Mouse (Mus musculus) embryonic facial prominence, embryonic 13.5 days (tissue): ENCODE results near the gene Stk40. TPM values are rescaled to one million over a fixed set of nuclear protein-coding genes. Genes with fewer than 3 reads are reported as not detected.
"Not testable (repeated sequence)": the region's sequence is repeated elsewhere in the genome, so short reads cannot be mapped to it uniquely, and the experiment has no call there.

Experiments used
- ATAC-seq: fragments of 200-750 bp; cut with Nextera tagmentation; 2 replicates; pipeline ENCODE4 v1.8.0; 2017; ENCODE audit warnings: low read depth; ENCODE audit not compliant: insufficient number of reproducible peaks, insufficient read depth, low FRiP score, low TSS enrichment
- H3K27ac ChIP-seq: fragments of 300-500 bp; sonication (generic); 2 replicates; pipeline ENCODE4 v1.5.1; 2015; ENCODE audit warnings: moderate library complexity, mild to moderate bottlenecking, inconsistent platforms
- H3K27me3 ChIP-seq: fragments of 300-500 bp; sonication (generic); 2 replicates; pipeline ENCODE4 v1.6.1; 2015; ENCODE audit warnings: mild to moderate bottlenecking, inconsistent platforms
- H3K36me3 ChIP-seq: fragments of 300-500 bp; sonication (generic); 2 replicates; pipeline ENCODE4 v1.6.1; 2015; ENCODE audit warnings: mild to moderate bottlenecking, inconsistent platforms
- H3K4me1 ChIP-seq: fragments of 300-500 bp; sonication (generic); 2 replicates; pipeline ENCODE4 v1.6.1; 2015; ENCODE audit warnings: inconsistent platforms
- H3K4me2 ChIP-seq: fragments of 300-500 bp; sonication (generic); 2 replicates; pipeline ENCODE4 v1.6.1; 2015; ENCODE audit warnings: moderate library complexity, mild to moderate bottlenecking, inconsistent platforms
- H3K4me3 ChIP-seq: fragments of 300-500 bp; sonication (generic); 2 replicates; pipeline ENCODE4 v1.5.1; 2015; ENCODE audit warnings: mild to moderate bottlenecking, inconsistent platforms
- H3K9ac ChIP-seq: fragments of 300-500 bp; sonication (generic); 2 replicates; pipeline ENCODE4 v1.6.1; 2015; ENCODE audit warnings: mild to moderate bottlenecking, inconsistent platforms
- H3K9me3 ChIP-seq: fragments of 300-500 bp; sonication (generic); 2 replicates; pipeline ENCODE4 v1.6.1; 2016; ENCODE audit warnings: inconsistent platforms
- WGBS: fragments of 180-500 bp; shearing (Covaris S2); methylation state at CpG from one replicate; pipeline ENCODE4 v1.1.7; 2015; ENCODE audit warnings: mixed read lengths; 5-methylcytosine and 5-hydroxymethylcytosine counted together
- polyA plus RNA-seq: library from polyadenylated mRNA; unstranded; fragments of >200 nt; fragmentation: Nextera tagmentation; extraction: Ambion mirVana; gene quantifications from 2 replicates; pipeline ENCODE4 v1.2.1, GENCODE M21; 2015

The Stk40 gene
- polyA plus RNA-seq, 1 experiment from 2014 or later = 36.6 TPM

- Histone ChIP-seq H3K4me1 (peaks cover 22% of the 10 kb centered on the region), H3K4me2 (peak within 1 kb of the TSS; percentile 88), H3K9ac (peak within 1 kb of the TSS; percentile 81), H3K27me3 (no peaks in the 10 kb centered on the region), H3K27ac (peak within 1 kb of the TSS; percentile 77), H3K4me3 (peak within 1 kb of the TSS; percentile 54), H3K36me3 (peaks cover 29% of the 10 kb centered on the region), H3K9me3 (no peaks in the 10 kb centered on the region)
- WGBS = 5% methylated on average over 22 of the region's 22 CpGs
- peak; percentile 45; the same call in 1 of the 2 replicates for ATAC-seq
Measured at GRCm38 (mm10) chr4:126163067-126163659, 59.4 kb downstream of the Stk40 start, which contains the start of gene Sh3d21. Gene Sh3d21, minus strand, starts transcription at chr4:126163491.

- no peak for ATAC-seq
- H3K9ac ChIP-seq = no peak overlapping the region
- no peak overlapping the region for H3K4me3 ChIP-seq
Measured at GRCm38 (mm10) chr4:126163685-126164084, 59.9 kb downstream of the Stk40 start.

GRCm38 (mm10) chr4:126165092-126165491 lies 61.3 kb downstream of the Stk40 start:
- WGBS = 70% methylated on average over 10 of the region's 10 CpGs
- H3K27me3 ChIP-seq, ATAC-seq: not testable (repeated sequence)

More at GRCm38 (mm10) chr4:126163685-126164084, 59.9 kb downstream of the Stk40 start:
- H3K4me1 ChIP-seq = peaks cover 22% of the 10 kb centered on the region
- H3K4me2 ChIP-seq = peak overlapping the region; percentile 88; the same call in 1 of the 2 replicates
- H3K9me3 ChIP-seq = no peaks in the 10 kb centered on the region
- peak overlapping the region; percentile 77 for H3K27ac ChIP-seq
- peaks cover 34% of the 10 kb centered on the region for H3K36me3 ChIP-seq
- 59% methylated on average over 4 of the region's 4 CpGs for WGBS
- H3K27me3 ChIP-seq = no peaks in the 10 kb centered on the region

GRCm38 (mm10) chr4:126166084-126166483 lies 62.3 kb downstream of the Stk40 start:
- no peaks in the 10 kb centered on the region for H3K9me3 ChIP-seq
- H3K27me3 ChIP-seq = no peaks in the 10 kb centered on the region
- H3K4me3 ChIP-seq = no peak overlapping the region
- WGBS = 83% methylated on average over 3 of the region's 3 CpGs
- no peak overlapping the region; the same call in 1 of the 2 replicates for H3K27ac ChIP-seq
- H3K4me2 ChIP-seq = no peak overlapping the region
- no peak overlapping the region for H3K9ac ChIP-seq
- ATAC-seq = no peak
- H3K4me1 ChIP-seq = peaks cover 17% of the 10 kb centered on the region
- H3K36me3 ChIP-seq = peaks cover 56% of the 10 kb centered on the region

More at GRCm38 (mm10) chr4:126165092-126165491, 61.3 kb downstream of the Stk40 start:
- H3K4me2 ChIP-seq, H3K4me3 ChIP-seq, H3K27ac ChIP-seq, H3K9me3 ChIP-seq, H3K9ac ChIP-seq: not testable (repeated sequence)
- peaks cover 17% of the 10 kb centered on the region for H3K4me1 ChIP-seq
- H3K36me3 ChIP-seq = peaks cover 48% of the 10 kb centered on the region

- H3K4me3 ChIP-seq = no peak overlapping the region
- 93% methylated on average over 6 of the region's 6 CpGs for WGBS
- ATAC-seq = no peak
- H3K9me3 ChIP-seq = no peaks in the 10 kb centered on the region
- H3K9ac ChIP-seq = no peak overlapping the region
- H3K4me1 ChIP-seq = no peaks in the 10 kb centered on the region
- no peak overlapping the region for H3K4me2 ChIP-seq
- H3K36me3 ChIP-seq = peaks cover 83% of the 10 kb centered on the region
- H3K27ac ChIP-seq = no peak overlapping the region
- H3K27me3 ChIP-seq = no peaks in the 10 kb centered on the region
Measured at GRCm38 (mm10) chr4:126168851-126169250, 65.1 kb downstream of the Stk40 start.

- not testable (repeated sequence) for H3K9me3 ChIP-seq, H3K4me3 ChIP-seq, H3K27me3 ChIP-seq, ATAC-seq, H3K9ac ChIP-seq, H3K4me2 ChIP-seq, H3K27ac ChIP-seq, H3K4me1 ChIP-seq
- peaks cover 95% of the 10 kb centered on the region for H3K36me3 ChIP-seq
- WGBS = 95% methylated on average over 5 of the region's 5 CpGs
Measured at GRCm38 (mm10) chr4:126170737-126171136, 67.0 kb downstream of the Stk40 start.

GRCm38 (mm10) chr4:126173800-126174199 lies 70.0 kb downstream of the Stk40 start:
- Histone ChIP-seq H3K4me2 (no peak overlapping the region), H3K4me3 (no peak overlapping the region), H3K27ac (no peak overlapping the region), H3K36me3 (peaks cover 91% of the 10 kb centered on the region), H3K27me3 (no peaks in the 10 kb centered on the region), H3K9ac (no peak overlapping the region), H3K4me1 (no peaks in the 10 kb centered on the region), H3K9me3 (no peaks in the 10 kb centered on the region)
- no peak for ATAC-seq
- WGBS = 94% methylated on average over 5 of the region's 5 CpGs

- H3K4me2 ChIP-seq, H3K27me3 ChIP-seq, H3K9me3 ChIP-seq, H3K9ac ChIP-seq, H3K27ac ChIP-seq, H3K4me1 ChIP-seq, ATAC-seq, H3K4me3 ChIP-seq: not testable (repeated sequence)
- 94% methylated on average over 7 of the region's 7 CpGs for WGBS
- peaks cover 91% of the 10 kb centered on the region for H3K36me3 ChIP-seq
Measured at GRCm38 (mm10) chr4:126175980-126176379, 72.2 kb downstream of the Stk40 start.

- Histone ChIP-seq H3K9me3 (no peaks in the 10 kb centered on the region), H3K27ac (no peak overlapping the region), H3K9ac (no peak overlapping the region), H3K4me3 (no peak overlapping the region), H3K4me2 (no peak overlapping the region), H3K4me1 (peaks cover 5% of the 10 kb centered on the region; the same call in 1 of the 2 replicates), H3K27me3 (no peaks in the 10 kb centered on the region), H3K36me3 (peaks cover 76% of the 10 kb centered on the region)
- 0 out of 2 replicates have a peak, but pooled peaks have one; percentile 37 for ATAC-seq
- WGBS = 61% methylated on average over 7 of the region's 7 CpGs
Measured at GRCm38 (mm10) chr4:126181170-126181957, 77.6 kb downstream of the Stk40 start.

- 89% methylated on average over 5 of the region's 5 CpGs for WGBS
- ATAC-seq = no peak
- H3K27ac ChIP-seq = no peak overlapping the region
- H3K9me3 ChIP-seq = no peaks in the 10 kb centered on the region
- peaks cover 5% of the 10 kb centered on the region for H3K4me1 ChIP-seq
- peaks cover 68% of the 10 kb centered on the region for H3K36me3 ChIP-seq
- no peaks in the 10 kb centered on the region for H3K27me3 ChIP-seq
- no peak overlapping the region for H3K4me3 ChIP-seq
- no peak overlapping the region for H3K9ac ChIP-seq
- no peak overlapping the region for H3K4me2 ChIP-seq
Measured at GRCm38 (mm10) chr4:126183034-126183433, 79.3 kb downstream of the Stk40 start.

GRCm38 (mm10) chr4:126187096-126187495 lies 83.3 kb downstream of the Stk40 start:
- H3K27me3 ChIP-seq = no peaks in the 10 kb centered on the region
- ATAC-seq = no peak
- 92% methylated on average over 3 of the region's 3 CpGs for WGBS
- H3K9ac ChIP-seq = no peak overlapping the region
- no peak overlapping the region for H3K4me2 ChIP-seq
- no peak overlapping the region; the same call in 1 of the 2 replicates for H3K27ac ChIP-seq
- H3K4me3 ChIP-seq = no peak overlapping the region
- peaks cover 64% of the 10 kb centered on the region for H3K36me3 ChIP-seq
- H3K4me1 ChIP-seq = peaks cover 4% of the 10 kb centered on the region; the same call in 1 of the 2 replicates
- no peaks in the 10 kb centered on the region for H3K9me3 ChIP-seq
